Mouse (Mus musculus): ENCODE results near the gene Iqsec1.

Iqsec1 gene

GRCm38 (mm10) chr6:90988648-90989317, at the start of gene Iqsec1:
Iqsec1 (minus strand) TSS chr6:90988685.
- TF ChIP-seq GATA4 (IDR thresholded peaks at IDR 0.05; ENCODE audit: insufficient replicate concordance, low read length): no peak

- TF ChIP-seq GATA4 (IDR thresholded peaks at IDR 0.05; ENCODE audit: insufficient replicate concordance, low read length): no peak
Observed at GRCm38 (mm10) chr6:91028256-91028655, 39.8 kb upstream of the Iqsec1 start.

GRCm38 (mm10) chr6:91020810-91021209, 32.3 kb upstream of the Iqsec1 start:
- no peak for TF ChIP-seq GATA4 (IDR thresholded peaks at IDR 0.05; ENCODE audit: insufficient replicate concordance, low read length)

GRCm38 (mm10) chr6:91016600-91017230, 28.2 kb upstream of the Iqsec1 start:
- no peak for TF ChIP-seq GATA4 (IDR thresholded peaks at IDR 0.05; ENCODE audit: insufficient replicate concordance, low read length)

DNA sequence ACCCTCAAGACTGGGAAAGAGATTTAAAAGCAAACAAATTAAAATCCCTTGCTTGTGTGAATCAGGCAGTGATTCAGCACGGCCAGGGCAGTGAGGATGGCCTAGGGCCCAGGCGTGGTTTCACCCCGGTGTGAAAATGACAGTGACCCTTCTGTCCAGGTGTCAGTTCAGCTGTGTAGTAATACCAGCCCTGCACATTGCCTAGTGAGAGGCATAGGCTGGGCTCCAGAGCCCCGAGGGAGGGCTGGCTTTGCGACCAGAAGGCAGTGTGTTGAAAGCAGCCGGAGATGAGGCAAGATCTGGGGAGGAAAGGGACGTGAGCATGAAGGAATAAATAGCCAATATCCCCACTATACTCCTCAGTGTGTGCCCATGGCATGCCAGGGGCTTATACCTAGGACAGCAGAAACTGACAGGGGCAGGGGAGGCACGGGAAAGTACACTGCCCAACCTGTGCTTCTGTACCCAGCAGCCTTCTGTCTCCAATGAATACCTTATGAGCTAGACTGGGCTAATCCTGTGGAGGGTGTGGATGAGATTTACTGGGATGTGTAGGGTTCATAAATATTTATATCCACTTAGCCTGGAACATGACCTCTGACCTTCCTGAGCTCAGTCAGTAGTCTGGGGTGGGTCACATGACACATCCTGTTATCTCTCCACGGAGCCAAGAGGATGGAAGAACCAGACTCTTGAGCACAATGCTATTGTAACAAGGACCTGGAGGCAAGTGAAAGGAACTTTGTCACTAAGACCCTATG, 25.9 kb upstream of the Iqsec1 start:
- no peak for TF ChIP-seq GATA4 (IDR thresholded peaks at IDR 0.05; ENCODE audit: insufficient replicate concordance, low read length)

DNA sequence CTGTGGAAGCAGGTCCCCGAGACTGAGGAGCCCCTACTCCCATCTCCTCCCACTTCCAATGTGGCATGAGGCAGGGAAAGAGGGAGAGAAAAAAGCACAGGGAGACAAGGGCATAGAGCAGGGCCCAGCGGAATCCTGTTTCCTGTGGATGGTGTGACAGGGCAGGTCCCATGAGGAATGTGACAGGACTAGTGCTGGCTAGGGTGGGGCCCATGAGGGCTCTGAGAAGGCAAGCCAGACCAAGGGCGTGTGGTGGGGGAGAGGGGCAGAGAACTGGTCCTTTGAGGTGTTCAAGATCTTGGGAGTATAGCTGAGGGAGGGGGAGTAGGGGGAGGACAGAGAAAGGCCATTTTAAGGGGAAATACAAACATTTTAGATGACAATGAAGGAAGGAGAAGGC, 24.0 kb upstream of the Iqsec1 start:
- TF ChIP-seq GATA4 (IDR thresholded peaks at IDR 0.05; ENCODE audit: insufficient replicate concordance, low read length): no peak

GRCm38 (mm10) chr6:91011568-91011967, 23.1 kb upstream of the Iqsec1 start:
- TF ChIP-seq GATA4 (IDR thresholded peaks at IDR 0.05; ENCODE audit: insufficient replicate concordance, low read length): no peak

GRCm38 (mm10) chr6:91008284-91008830, 19.9 kb upstream of the Iqsec1 start:
- no peak for TF ChIP-seq GATA4 (IDR thresholded peaks at IDR 0.05; ENCODE audit: insufficient replicate concordance, low read length)

DNA sequence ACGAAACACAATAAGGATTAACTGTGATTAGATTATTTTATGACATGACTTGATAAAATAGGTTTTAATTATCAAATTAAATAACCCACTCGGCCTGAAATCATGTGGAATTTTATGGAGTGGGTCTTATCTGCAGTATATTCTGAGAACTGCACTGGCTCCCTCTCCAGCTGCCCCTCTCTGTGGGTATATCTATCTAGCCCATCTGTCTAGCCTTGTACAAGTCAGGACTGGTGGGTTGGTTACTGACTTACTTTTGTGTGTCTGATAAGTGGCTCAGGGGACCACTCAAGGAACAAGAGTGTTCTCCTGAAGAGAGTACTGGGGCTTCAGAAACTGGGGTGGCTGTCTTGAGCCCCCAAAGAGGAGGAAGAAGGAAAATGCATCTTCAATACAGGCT, 18.7 kb upstream of the Iqsec1 start:
- no peak for TF ChIP-seq GATA4 (IDR thresholded peaks at IDR 0.05; ENCODE audit: insufficient replicate concordance, low read length)

DNA sequence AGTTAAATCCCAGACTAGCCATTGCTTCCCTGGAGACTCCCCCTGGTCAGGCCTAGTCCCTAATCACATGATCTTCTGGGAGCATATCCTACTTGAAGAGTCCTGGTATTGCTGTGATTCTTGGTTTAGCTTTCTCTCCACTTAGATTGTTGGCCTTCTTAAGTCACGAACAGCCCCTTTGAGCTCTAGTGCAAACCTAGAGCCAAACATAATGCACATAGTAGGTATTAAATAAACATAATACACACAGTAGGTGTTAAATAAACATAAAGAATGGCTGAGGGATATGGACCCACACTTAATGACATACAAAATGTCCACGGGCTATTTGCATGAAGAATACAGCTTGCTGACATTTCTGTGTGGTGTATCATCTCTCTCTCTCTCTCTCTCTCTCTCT, 15.7 kb upstream of the Iqsec1 start:
- no peak for TF ChIP-seq GATA4 (IDR thresholded peaks at IDR 0.05; ENCODE audit: insufficient replicate concordance, low read length)

GRCm38 (mm10) chr6:91003310-91003995, 15.0 kb upstream of the Iqsec1 start:
- no peak for TF ChIP-seq GATA4 (IDR thresholded peaks at IDR 0.05; ENCODE audit: insufficient replicate concordance, low read length)

GRCm38 (mm10) chr6:91001566-91001965, 13.1 kb upstream of the Iqsec1 start:
- no peak for TF ChIP-seq GATA4 (IDR thresholded peaks at IDR 0.05; ENCODE audit: insufficient replicate concordance, low read length)

DNA sequence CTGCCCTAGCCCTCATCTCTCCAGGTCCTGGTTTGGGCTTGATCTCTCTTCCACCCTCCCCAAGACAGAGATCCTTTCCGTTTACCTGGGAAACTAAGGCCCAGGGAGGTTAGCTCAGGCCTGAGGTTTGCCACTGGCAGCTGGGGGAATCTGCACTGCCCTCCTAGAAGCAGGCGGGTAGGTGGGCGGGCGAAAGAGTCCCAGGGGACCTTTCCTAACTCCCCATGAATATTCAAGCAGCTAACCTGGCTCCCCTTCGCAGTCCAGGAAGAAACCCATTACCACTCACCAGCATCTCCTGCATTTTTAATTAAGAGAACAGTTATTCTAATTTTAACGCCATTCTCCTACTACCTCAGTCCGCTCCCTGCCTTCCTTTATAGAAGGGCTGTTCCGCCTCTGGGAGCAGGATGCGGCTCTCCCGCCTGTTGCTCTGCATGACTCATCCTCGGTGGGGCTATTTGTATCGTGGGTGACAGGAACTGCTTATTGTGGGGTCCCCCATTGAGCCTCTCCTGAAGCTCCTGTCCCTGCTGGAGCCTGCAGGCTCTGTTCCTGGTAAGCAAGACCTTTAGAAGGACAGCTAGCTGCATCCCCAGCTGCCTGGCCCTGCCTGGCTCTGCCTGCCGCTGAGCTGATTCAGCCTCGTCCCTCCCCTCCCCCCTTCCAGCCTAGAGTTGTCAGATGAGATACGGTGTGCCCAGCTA, 12.5 kb upstream of the Iqsec1 start:
- no peak for TF ChIP-seq GATA4 (IDR thresholded peaks at IDR 0.05; ENCODE audit: insufficient replicate concordance, low read length)

DNA sequence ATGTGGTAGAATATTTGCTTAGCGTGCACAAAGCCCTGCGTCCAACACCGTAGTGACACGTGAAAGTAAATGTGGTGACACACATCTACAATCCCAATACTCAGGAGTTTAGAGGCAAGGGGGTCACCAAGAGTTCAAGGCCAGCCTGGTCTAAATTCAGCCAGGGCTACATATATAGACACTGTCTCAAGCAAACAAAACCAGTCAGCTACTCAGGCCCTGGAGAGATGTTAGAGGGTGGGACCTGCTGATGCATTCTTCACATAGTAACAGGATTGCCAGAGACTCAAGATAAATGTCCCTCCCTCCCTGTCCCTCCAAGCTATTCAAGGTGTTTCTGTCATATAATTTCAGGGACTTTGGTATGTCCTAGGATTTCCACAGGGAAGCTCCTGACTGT, 10.7 kb upstream of the Iqsec1 start:
- TF ChIP-seq GATA4 (IDR thresholded peaks at IDR 0.05; ENCODE audit: insufficient replicate concordance, low read length): no peak

DNA sequence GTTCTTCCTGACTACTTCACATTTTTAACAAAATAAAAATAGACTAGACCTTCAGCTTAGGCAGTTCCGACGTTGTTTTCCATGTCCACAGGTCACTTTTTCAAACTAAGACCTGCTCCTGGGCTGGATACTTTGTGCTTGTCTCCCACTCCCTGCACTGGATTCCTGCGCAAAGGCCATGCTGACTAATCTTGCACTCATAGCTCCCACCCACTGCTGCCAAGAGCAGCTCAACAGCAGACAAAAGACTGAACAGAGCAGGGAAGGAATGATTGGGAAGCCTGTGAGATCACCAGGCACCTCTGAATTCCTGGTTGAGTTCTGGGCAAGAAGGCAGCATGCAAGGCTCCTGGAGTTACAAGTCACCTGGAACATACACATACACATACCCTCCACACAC, 8.5 kb upstream of the Iqsec1 start:
- no peak for TF ChIP-seq GATA4 (IDR thresholded peaks at IDR 0.05; ENCODE audit: insufficient replicate concordance, low read length)
